Mouse (Mus musculus) midbrain, embryonic 13.5 days (tissue): Measurements from ENCODE around the gene Traf7. TPM values are rescaled to one million over a fixed set of nuclear protein-coding genes. Genes with fewer than 3 reads are reported as not detected.

Experiments
- ATAC-seq: fragments of 200-750 bp; cut with Nextera tagmentation; 2 replicates; pipeline ENCODE4 v1.8.0; 2017; ENCODE audit warnings: mild to moderate bottlenecking, moderate TSS enrichment, moderate library complexity
- H3K27ac ChIP-seq: fragments of 300-500 bp; sonication (generic); 2 replicates; pipeline ENCODE4 v1.5.1; 2015; ENCODE audit warnings: inconsistent platforms, mild to moderate bottlenecking, moderate library complexity
- H3K27me3 ChIP-seq: fragments of 300-500 bp; sonication (generic); 2 replicates; pipeline ENCODE4 v1.6.1; 2015; ENCODE audit warnings: mild to moderate bottlenecking, inconsistent platforms
- H3K36me3 ChIP-seq: fragments of 300-500 bp; sonication (generic); 2 replicates; pipeline ENCODE4 v1.6.1; 2015; ENCODE audit warnings: mild to moderate bottlenecking, inconsistent platforms
- H3K4me1 ChIP-seq: fragments of 300-500 bp; sonication (generic); replicated peaks from 2 replicates; pipeline ENCODE4 v1.6.1; 2015; ENCODE audit warnings: inconsistent platforms
- H3K4me2 ChIP-seq: fragments of 300-500 bp; sonication (generic); replicated peaks from 2 replicates; pipeline ENCODE4 v1.6.1; 2015; ENCODE audit warnings: moderate library complexity, mild to moderate bottlenecking, inconsistent platforms
- H3K4me3 ChIP-seq: fragments of 300-500 bp; sonication (generic); replicated peaks from 2 replicates; pipeline ENCODE4 v1.5.1; 2015; ENCODE audit warnings: mild to moderate bottlenecking, inconsistent platforms
- H3K9ac ChIP-seq: fragments of 300-500 bp; sonication (generic); replicated peaks from 2 replicates; pipeline ENCODE4 v1.6.1; 2015; ENCODE audit warnings: mild to moderate bottlenecking, inconsistent platforms
- H3K9me3 ChIP-seq: fragments of 300-500 bp; sonication (generic); 2 replicates; pipeline ENCODE4 v1.6.1; 2016; ENCODE audit warnings: mild to moderate bottlenecking, inconsistent platforms
- WGBS: fragments of 180-500 bp; shearing (Covaris S2); methylation state at CpG from one replicate; pipeline ENCODE4 v1.1.7; 2015; 5-methylcytosine and 5-hydroxymethylcytosine counted together
- polyA plus RNA-seq: library from polyadenylated mRNA; unstranded; fragments of >200 nt; fragmentation: Nextera tagmentation; extraction: Ambion mirVana; gene quantifications from 2 replicates; pipeline ENCODE4 v1.2.1, GENCODE M21; 2015

The Traf7 gene
- 97.3 and 106 TPM in 2 replicates for polyA plus RNA-seq

DNA sequence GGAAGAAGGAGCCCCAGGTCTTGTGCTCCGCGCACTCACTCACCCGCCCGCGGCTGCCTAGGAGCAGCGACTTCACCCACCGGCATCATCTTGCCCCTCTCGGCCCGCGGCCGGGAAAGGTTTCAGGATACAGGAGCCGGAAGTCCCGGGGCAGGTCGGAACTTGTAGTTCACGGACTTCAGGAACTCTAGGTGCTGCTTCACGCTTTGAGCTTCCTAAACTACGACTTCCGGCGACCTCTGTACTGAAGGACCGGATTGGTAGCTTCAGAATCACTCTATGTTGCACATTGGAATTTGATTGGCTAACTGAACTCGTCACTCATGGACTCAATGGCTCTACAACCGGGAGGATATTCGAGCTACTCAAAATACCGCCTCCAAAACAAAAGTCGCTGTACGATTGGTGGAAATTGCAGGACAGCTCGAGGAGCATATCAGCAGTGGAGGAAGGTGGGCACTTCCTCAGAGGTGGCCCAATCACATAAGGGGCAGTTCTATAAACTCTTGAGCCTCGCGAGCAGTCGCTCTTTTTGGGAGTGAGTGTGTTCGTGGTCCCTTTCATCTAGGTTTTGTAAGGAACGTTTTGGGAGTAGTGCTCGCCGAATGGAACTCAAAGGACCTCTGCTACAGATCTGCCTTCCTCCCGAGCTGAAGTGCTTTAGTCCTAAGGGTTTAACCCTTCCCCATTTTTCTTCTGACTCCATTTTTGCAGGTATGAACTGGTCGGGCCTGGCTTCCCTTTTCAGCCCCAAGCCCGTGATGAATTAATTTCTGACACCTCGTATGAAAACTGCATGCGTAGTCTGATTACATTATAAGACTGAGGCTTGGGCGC, at the start of gene Traf7:
TSS of gene Traf7 (minus strand) at position 216 of the 837 bp plus-strand sequence.
- H3K4me3 ChIP-seq, result peak within 1 kb of the TSS; percentile 76
- H3K9me3 ChIP-seq, result no peaks in the 10 kb centered on the region
- peak within 1 kb of the TSS; percentile 86 for H3K27ac ChIP-seq
- H3K4me2 ChIP-seq, result peak within 1 kb of the TSS; percentile 88
- peak within 1 kb of the TSS; percentile 88 for H3K9ac ChIP-seq
- WGBS, result under 1% methylated on average over 40 of the region's 40 CpGs
- ATAC-seq, result peak; percentile 98
- H3K4me1 ChIP-seq, result peaks cover 60% of the 10 kb centered on the region
- no peaks in the 10 kb centered on the region for H3K27me3 ChIP-seq
- peaks cover 17% of the 10 kb centered on the region for H3K36me3 ChIP-seq

DNA sequence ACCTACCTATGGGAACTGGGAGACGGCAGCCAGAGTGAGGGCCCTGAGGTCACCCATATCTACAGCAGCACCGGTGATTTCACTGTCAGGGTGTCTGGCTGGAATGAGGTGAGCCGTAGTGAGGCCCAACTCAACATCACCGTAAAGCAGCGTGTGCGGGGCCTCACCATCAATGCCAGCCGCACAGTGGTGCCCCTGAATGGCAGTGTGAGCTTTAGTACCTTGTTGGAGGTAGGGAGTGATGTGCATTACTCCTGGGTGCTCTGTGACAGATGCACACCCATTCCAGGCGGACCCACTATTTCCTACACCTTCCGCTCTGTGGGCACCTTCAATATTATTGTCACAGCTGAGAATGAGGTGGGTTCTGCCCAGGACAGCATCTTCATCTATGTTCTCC, 46.1 kb upstream of the Traf7 start:
- 97% methylated on average over 9 of the region's 9 CpGs for WGBS
- H3K4me3 ChIP-seq, result no peak overlapping the region
- H3K27me3 ChIP-seq, result no peaks in the 10 kb centered on the region
- H3K27ac ChIP-seq, result no peak overlapping the region
- H3K9me3 ChIP-seq, result no peaks in the 10 kb centered on the region
- H3K4me1 ChIP-seq, result no peaks in the 10 kb centered on the region
- no peak overlapping the region for H3K4me2 ChIP-seq
- H3K9ac ChIP-seq, result no peak overlapping the region
- H3K36me3 ChIP-seq, result peaks cover 93% of the 10 kb centered on the region
- ATAC-seq, result no peak

DNA sequence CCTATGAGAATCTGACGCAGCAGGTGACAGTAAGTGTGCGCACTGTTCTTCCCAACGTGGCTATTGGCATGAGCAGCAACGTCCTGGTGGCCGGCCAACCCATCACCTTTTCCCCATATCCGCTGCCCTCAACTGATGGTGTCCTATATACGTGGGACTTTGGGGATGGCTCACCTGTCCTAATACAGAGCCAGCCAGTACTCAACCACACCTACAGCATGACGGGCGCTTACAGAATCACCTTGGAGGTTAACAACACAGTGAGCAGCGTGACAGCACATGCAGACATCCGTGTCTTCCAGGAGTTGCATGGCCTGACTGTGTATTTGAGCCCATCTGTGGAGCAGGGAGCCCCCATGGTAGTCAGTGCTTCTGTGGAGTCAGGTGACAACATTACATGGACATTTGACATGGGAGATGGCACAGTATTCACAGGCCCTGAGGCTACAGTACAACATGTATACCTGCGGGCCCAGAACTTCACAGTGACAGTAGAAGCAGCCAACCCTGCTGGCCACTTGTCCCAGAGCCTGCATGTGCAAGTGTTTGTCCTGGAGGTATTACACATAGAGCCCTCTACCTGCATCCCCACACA, 45.0 kb upstream of the Traf7 start:
- ATAC-seq, result no peak
- Histone ChIP-seq H3K36me3 (peaks cover 88% of the 10 kb centered on the region), H3K9ac (no peak overlapping the region), H3K4me2 (no peak overlapping the region), H3K27me3 (no peaks in the 10 kb centered on the region), H3K4me3 (no peak overlapping the region), H3K27ac (no peak overlapping the region), H3K9me3 (no peaks in the 10 kb centered on the region), H3K4me1 (no peaks in the 10 kb centered on the region)
- WGBS, result 95% methylated on average over 12 of the region's 12 CpGs

DNA sequence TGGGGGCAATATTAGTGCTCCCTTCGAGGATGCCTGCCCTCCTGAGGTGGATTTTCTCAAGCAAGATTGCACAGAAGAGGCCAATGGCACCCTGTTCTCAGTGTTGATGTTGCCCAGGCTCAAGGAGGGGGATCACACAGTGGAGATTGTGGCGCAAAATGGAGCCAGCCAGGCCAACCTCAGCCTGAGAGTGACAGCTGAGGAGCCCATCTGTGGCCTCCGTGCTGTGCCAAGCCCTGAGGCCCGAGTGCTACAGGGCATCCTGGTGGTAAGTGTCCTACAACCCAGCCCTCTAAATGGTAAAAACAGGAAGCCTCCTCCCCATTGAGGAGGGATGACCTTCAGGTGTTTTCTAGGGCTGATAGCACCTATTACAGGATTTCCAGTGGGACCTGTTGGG, 42.1 kb upstream of the Traf7 start:
- no peak for ATAC-seq
- H3K9ac ChIP-seq, result no peak overlapping the region
- peaks cover 93% of the 10 kb centered on the region for H3K36me3 ChIP-seq
- H3K4me3 ChIP-seq, result no peak overlapping the region
- no peaks in the 10 kb centered on the region for H3K27me3 ChIP-seq
- no peak overlapping the region for H3K4me2 ChIP-seq
- 93% methylated on average over 4 of the region's 4 CpGs for WGBS
- H3K9me3 ChIP-seq, result no peaks in the 10 kb centered on the region
- no peak overlapping the region for H3K27ac ChIP-seq
- peaks cover 6% of the 10 kb centered on the region; the same call in 1 of the 2 replicates for H3K4me1 ChIP-seq

DNA sequence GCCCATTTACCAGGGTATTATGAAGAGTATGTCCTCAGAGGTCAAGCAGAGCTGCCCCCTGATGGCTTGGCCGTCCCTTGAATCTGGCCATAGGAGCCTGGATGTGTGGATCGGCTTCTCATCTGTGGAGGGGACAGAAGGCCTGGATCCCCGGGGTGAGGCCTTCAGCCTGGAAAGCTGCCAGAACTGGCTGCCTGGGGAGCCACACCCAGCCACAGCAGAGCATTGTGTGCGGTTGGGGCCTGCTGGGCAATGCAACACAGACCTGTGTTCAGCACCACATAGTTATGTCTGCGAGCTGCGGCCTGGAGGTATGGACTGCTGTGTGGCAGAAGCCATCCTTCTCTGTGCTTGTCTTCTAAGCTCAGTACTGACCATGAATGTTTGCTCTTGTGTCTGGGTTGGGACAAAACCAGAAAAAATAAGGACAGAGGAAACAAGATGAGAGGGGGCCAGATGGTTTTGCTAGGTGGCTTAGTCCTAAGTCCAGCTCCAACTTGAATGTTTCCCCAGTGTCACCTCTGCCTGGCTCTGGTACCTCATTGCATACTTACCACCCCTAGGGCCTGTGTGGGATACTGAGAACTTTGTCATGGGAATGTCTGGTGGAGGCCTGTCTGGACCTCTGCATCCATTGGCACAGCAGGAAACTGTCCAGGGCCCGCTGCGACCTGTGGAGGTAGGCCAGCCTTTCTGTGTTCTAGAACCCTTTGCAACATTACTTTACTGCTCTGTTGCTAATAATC, 39.5 kb upstream of the Traf7 start:
- H3K9ac ChIP-seq, result no peak overlapping the region; the same call in 1 of the 2 replicates
- peaks cover 67% of the 10 kb centered on the region for H3K36me3 ChIP-seq
- 76% methylated on average over 8 of the region's 8 CpGs for WGBS

DNA sequence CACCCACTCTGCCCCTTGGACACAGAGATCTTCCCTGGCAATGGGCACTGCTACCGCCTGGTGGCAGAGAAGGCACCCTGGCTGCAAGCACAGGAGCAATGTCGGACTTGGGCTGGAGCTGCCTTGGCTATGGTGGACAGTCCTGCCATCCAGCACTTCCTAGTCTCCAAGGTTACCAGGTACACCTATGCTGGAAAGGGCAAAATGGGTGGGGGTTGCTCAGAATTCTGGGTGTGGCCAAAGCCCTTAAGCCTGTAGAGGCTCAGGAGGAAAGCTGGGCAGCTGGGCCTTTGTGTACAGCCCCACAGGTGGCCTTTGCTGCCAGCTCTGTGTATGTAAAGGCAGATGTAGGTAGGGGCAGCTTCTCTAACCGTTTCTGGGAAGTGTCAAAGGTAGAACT, 38.1 kb upstream of the Traf7 start:
- H3K4me3 ChIP-seq, result no peak overlapping the region
- no peaks in the 10 kb centered on the region for H3K9me3 ChIP-seq
- WGBS, result 68% methylated on average over 3 of the region's 3 CpGs
- no peak overlapping the region for H3K27ac ChIP-seq
- no peak overlapping the region for H3K4me2 ChIP-seq
- peaks cover 6% of the 10 kb centered on the region; the same call in 1 of the 2 replicates for H3K4me1 ChIP-seq
- no peak for ATAC-seq
- no peak overlapping the region for H3K9ac ChIP-seq
- no peaks in the 10 kb centered on the region for H3K27me3 ChIP-seq
- peaks cover 53% of the 10 kb centered on the region for H3K36me3 ChIP-seq

More for the DNA sequence above, 39.5 kb upstream of the Traf7 start:
- Histone ChIP-seq H3K4me2 (no peak overlapping the region), H3K9me3 (no peaks in the 10 kb centered on the region), H3K4me1 (peaks cover 6% of the 10 kb centered on the region; the same call in 1 of the 2 replicates), H3K4me3 (no peak overlapping the region), H3K27ac (0 out of 2 replicates have a peak overlapping the region, but pooled peaks have one; percentile 39), H3K27me3 (no peaks in the 10 kb centered on the region)
- ATAC-seq, result no peak

DNA sequence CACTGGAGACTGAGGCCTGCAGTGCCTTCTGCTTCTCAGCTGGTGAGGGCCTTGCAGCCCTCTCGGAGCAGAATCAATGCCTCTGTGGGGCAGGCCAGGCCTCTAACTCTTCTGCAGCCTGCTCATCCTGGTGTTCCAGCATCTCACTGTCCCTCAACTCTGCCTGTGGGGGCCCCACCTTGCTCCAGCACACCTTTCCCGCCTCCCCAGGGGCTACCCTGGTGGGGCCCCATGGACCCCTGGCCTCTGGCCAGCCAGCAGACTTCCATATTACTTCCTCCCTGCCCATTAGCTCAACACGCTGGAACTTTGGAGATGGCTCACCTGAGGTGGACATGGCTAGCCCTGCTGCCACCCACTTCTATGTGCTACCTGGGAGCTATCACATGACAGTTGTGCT, 37.4 kb upstream of the Traf7 start:
- ATAC-seq, result no peak
- Histone ChIP-seq H3K9me3 (no peaks in the 10 kb centered on the region), H3K4me1 (peaks cover 6% of the 10 kb centered on the region; the same call in 1 of the 2 replicates), H3K4me2 (no peak overlapping the region), H3K36me3 (peaks cover 46% of the 10 kb centered on the region), H3K9ac (no peak overlapping the region), H3K27ac (no peak overlapping the region), H3K4me3 (no peak overlapping the region), H3K27me3 (no peaks in the 10 kb centered on the region)
- WGBS, result 89% methylated on average over 3 of the region's 3 CpGs

DNA sequence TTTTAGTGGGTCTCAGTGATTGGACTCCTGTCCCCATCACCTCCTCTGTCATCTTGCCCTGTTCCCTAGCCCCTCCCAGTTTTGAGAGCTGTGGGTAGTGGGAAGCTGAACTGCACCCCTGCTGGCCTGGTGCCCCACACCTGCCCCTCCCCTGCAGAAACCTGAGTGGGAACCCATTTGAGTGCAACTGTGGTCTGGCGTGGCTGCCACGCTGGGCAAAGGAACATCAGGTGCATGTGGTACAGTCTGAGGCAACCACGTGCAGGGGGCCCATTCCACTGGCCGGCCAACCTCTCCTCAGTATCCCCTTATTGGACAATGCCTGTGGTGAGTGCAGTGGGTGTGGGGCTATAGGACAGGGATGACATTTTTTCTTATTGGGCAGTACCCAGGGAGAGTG, 36.7 kb upstream of the Traf7 start:
- Histone ChIP-seq H3K9ac (no peak overlapping the region), H3K4me1 (peaks cover 8% of the 10 kb centered on the region), H3K27me3 (no peaks in the 10 kb centered on the region), H3K36me3 (peaks cover 39% of the 10 kb centered on the region), H3K27ac (no peak overlapping the region), H3K4me2 (no peak overlapping the region), H3K4me3 (no peak overlapping the region), H3K9me3 (no peaks in the 10 kb centered on the region)
- ATAC-seq, result no peak
- WGBS, result 90% methylated on average over 4 of the region's 4 CpGs

DNA sequence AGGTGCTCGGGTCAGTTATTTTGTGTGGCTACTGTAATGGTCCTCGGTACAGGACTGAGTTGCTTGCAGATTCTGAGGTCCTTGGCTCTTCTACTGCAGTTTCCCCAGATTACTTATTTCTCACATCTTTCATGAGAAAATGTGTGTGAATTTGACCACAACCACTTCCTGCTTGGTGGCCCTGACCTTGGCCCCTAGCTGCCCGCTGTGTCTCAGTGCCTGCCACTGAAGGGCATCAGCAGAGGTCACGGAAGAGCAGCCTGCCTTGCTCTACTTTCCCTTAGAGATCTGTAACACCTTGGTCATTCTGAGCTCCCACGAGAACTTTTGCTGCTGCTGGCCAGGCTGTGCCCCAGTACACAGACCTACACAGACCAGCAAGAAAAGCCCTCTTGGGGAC, 35.9 kb upstream of the Traf7 start:
- no peak for ATAC-seq
- Histone ChIP-seq H3K27ac (no peak overlapping the region), H3K4me1 (peaks cover 16% of the 10 kb centered on the region), H3K9me3 (no peaks in the 10 kb centered on the region), H3K4me2 (no peak overlapping the region), H3K9ac (no peak overlapping the region), H3K36me3 (peaks cover 31% of the 10 kb centered on the region), H3K27me3 (no peaks in the 10 kb centered on the region), H3K4me3 (no peak overlapping the region)
- WGBS, result 89% methylated on average over 5 of the region's 5 CpGs

DNA sequence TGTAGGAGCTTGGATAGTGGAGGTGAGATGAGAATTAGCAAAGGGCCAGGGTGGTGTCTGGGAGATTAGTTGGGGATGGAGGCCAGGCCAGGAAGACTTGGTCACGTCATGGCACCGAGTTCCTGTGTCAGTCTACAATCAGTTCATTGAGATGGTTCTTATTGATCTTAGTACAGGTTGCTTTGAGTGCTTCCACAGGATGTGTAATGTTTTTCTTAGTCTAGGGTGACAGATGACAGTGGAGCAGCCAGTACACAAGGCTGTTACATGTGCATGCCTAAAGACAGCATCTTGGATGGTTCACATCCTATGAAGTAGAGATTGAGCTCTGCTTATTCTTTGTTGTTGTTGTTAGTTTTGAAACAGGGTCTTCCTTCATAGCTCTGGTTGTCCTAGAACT, 33.9 kb upstream of the Traf7 start:
- Histone ChIP-seq H3K4me1 (peaks cover 29% of the 10 kb centered on the region), H3K9me3 (no peaks in the 10 kb centered on the region), H3K4me2 (no peak overlapping the region), H3K36me3 (peaks cover 18% of the 10 kb centered on the region), H3K4me3 (no peak overlapping the region), H3K27me3 (no peaks in the 10 kb centered on the region), H3K9ac (no peak overlapping the region), H3K27ac (no peak overlapping the region)
- 95% methylated on average over 2 of the region's 2 CpGs for WGBS
- ATAC-seq, result no peak

DNA sequence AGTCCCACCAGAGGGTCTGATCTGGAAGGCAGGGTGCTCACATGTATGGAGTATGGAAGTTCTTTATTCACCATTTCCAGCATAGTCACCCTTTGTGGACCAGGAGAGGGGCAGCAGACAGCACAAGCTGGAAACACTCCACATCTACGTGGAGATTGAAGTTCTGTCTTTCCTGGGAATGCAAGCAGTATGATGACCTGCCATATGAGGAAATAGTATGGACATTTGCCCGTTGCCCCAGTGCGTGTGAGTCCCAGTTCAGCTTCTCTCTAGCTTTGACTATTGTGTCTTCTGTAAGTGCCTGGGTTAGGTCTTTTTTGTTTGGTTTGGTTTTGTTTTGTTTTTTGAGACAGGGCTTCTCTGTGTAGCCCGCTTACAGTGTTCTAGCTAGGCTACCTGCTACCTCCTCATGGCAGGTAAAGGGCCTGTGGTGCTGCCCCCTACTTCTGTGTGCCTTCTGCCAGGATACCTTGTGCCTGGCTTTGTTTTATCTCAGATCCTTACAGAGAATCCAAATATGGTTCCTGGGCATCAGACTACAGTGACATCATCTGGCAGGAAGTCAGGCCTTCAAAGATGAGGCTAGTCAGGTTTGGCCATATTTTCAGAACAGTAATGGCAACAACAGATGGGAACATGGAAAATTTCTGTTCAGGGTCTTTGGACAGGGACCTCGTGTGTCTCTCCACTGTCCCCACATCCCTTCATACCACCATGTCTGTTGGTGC, 32.7 kb upstream of the Traf7 start:
- H3K9ac ChIP-seq, result no peak overlapping the region
- no peaks in the 10 kb centered on the region for H3K27me3 ChIP-seq
- H3K27ac ChIP-seq, result no peak overlapping the region
- peaks cover 28% of the 10 kb centered on the region for H3K4me1 ChIP-seq
- 92% methylated on average over 5 of the region's 5 CpGs for WGBS
- H3K4me3 ChIP-seq, result no peak overlapping the region
- peaks cover 7% of the 10 kb centered on the region for H3K36me3 ChIP-seq
- H3K9me3 ChIP-seq, result no peaks in the 10 kb centered on the region
- no peak for ATAC-seq
- H3K4me2 ChIP-seq, result no peak overlapping the region
